Comparison of ENCODE assay signal across 17 mouse cellular contexts in the genomic region with DNA sequence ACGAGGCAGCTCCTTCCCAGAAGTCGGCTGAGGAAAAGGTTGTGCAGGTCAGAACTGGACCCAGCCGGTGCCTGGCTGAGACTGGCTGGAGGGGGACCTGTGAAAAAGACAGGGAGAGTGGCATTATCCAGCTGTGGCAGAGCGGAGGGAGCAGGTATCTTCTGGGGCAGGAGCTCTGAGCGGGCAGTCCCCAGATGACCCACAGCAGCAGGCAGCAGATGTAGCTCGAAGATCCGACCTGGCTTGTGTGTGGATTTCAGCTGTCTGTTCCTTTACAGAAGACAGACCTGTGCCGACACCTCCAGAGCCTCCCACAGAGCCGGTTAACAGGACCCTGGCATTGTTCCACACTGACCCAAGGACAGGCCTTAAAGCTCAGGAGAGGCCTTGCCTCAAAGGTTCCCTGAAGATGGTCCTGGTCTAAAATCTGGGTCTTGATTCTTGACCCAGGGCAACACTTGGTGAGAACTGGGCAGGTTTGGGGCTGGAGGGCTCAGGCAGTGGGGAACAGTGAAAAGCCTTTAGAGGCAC. TPM values are rescaled to one million over a fixed set of nuclear protein-coding genes. Genes with fewer than 3 reads are reported as not detected.
A peak's percentile ranks its signal among the peaks of the same experiment; 100 is the strongest.
DNase-seq lines count a peak whose midpoint lies in the region; ATAC-seq and TF ChIP-seq lines count a peak whose summit lies in the region.
"Had no signal": no experiment of that assay in that cellular context is flagged by ENCODE, and none has a peak within 500 bp of the region (broad histone marks: within the 10 kb centered on the region; RNA-seq: fewer than 3 reads in every experiment).

No protein-coding gene starts in this region.

- H3K9ac ChIP-seq in heart, postnatal 0 days (replicated peaks; ENCODE audit: low read depth, low read length), result no peak overlapping the region
- H3K9ac ChIP-seq in liver, embryonic 12.5 days, result no peak overlapping the region
- H3K9ac ChIP-seq in liver, postnatal 0 days (replicated peaks), result no peak overlapping the region
- no peak overlapping the region for H3K9ac ChIP-seq in limb, embryonic 15.5 days
- H3K9ac ChIP-seq: liver, embryonic 14.5 days; midbrain, embryonic 12.5 days; neural tube, embryonic 12.5 days had no signal

- H3K4me1 ChIP-seq in heart, postnatal 0 days (ENCODE audit: control insufficient read depth, insufficient read depth), result peaks cover 24% of the 10 kb centered on the region
- H3K4me1 ChIP-seq in liver, embryonic 12.5 days, result peaks cover 45% of the 10 kb centered on the region
- peaks cover 8% of the 10 kb centered on the region; the same call in 1 of the 2 replicates for H3K4me1 ChIP-seq in liver, postnatal 0 days (ENCODE audit: insufficient read depth)
- H3K4me1 ChIP-seq in limb, embryonic 15.5 days, result peaks cover 10% of the 10 kb centered on the region
- H3K4me1 ChIP-seq: midbrain, embryonic 12.5 days; neural tube, embryonic 12.5 days had no signal

- DNase-seq in cerebellum, postnatal 14 days, result peak; percentile 40 to 47
- no peak for DNase-seq in heart, postnatal 0 days (ENCODE audit: low spot score)
- no peak for DNase-seq in heart, adult 18-20 months
- DNase-seq in liver, postnatal 0 days, result no peak
- DNase-seq: B cell, adult 2 months; right cerebral cortex, adult 18-20 months had no signal

- peaks cover 69% of the 10 kb centered on the region for H3K36me3 ChIP-seq in heart, postnatal 0 days (replicated peaks; ENCODE audit: control insufficient read depth, insufficient read depth, low read length)
- peaks cover 81% of the 10 kb centered on the region for H3K36me3 ChIP-seq in liver, embryonic 12.5 days
- peaks cover 70% of the 10 kb centered on the region for H3K36me3 ChIP-seq in liver, postnatal 0 days (replicated peaks; ENCODE audit: insufficient read depth, low read length)
- H3K36me3 ChIP-seq in limb, embryonic 15.5 days, result peaks cover 72% of the 10 kb centered on the region

- TF ChIP-seq EP300 in heart, postnatal 0 days (IDR thresholded peaks at IDR 0.05; ENCODE audit: low read depth), result no peak
- no peak for TF ChIP-seq EP300 in liver, postnatal 0 days (IDR thresholded peaks at IDR 0.05; ENCODE audit: low read depth)

- TF ChIP-seq CTCF in heart, postnatal 0 days (IDR thresholded peaks at IDR 0.05; ENCODE audit: low read depth), result no peak
- no peak for TF ChIP-seq CTCF in liver, postnatal 0 days (IDR thresholded peaks at IDR 0.05; ENCODE audit: low read depth)

- ATAC-seq in cerebellum, adult (ENCODE audit: insufficient number of reproducible peaks, low FRiP score, low TSS enrichment), result no peak
- ATAC-seq in heart, postnatal 0 days (ENCODE audit: insufficient read depth, low read depth), result no peak
- ATAC-seq in liver, embryonic 12.5 days, result no peak
- ATAC-seq in liver, postnatal 0 days, result no peak
- no peak for ATAC-seq in limb, embryonic 15.5 days (ENCODE audit: insufficient number of reproducible peaks, low FRiP score, low TSS enrichment, low read depth)
- no peak for ATAC-seq in megakaryocyte-erythroid progenitor cell, adult 5-6 weeks (replicated peaks; ENCODE audit: low FRiP score, low TSS enrichment, poor library complexity, severe bottlenecking)

- no peak overlapping the region for H3K4me3 ChIP-seq in heart, postnatal 0 days (ENCODE audit: low read depth, low read length)
- H3K4me3 ChIP-seq in liver, embryonic 12.5 days, result no peak overlapping the region
- H3K4me3 ChIP-seq in liver, postnatal 0 days (ENCODE audit: low read depth, low read length), result no peak overlapping the region
- no peak overlapping the region for H3K4me3 ChIP-seq in limb, embryonic 15.5 days
- H3K4me3 ChIP-seq: heart, adult 2 months; left cerebral cortex, adult 2 months; midbrain, embryonic 12.5 days; neural tube, embryonic 12.5 days had no signal

- 42% methylated on average over 9 of the region's 9 CpGs for WGBS in heart, postnatal 0 days
- WGBS in liver, embryonic 12.5 days (ENCODE audit: insufficient replicate concordance), result 87% methylated on average over 9 of the region's 9 CpGs
- 84% methylated on average over 9 of the region's 9 CpGs for WGBS in liver, postnatal 0 days (ENCODE audit: insufficient replicate concordance)
- WGBS in limb, embryonic 15.5 days, result 81% methylated on average over 9 of the region's 9 CpGs

- H3K27me3 ChIP-seq in heart, postnatal 0 days (ENCODE audit: control insufficient read depth, insufficient read depth, low read length), result no peaks in the 10 kb centered on the region
- H3K27me3 ChIP-seq in liver, embryonic 12.5 days (replicated peaks), result no peaks in the 10 kb centered on the region
- H3K27me3 ChIP-seq in liver, postnatal 0 days (ENCODE audit: insufficient read depth, low read length), result no peaks in the 10 kb centered on the region
- no peaks in the 10 kb centered on the region for H3K27me3 ChIP-seq in limb, embryonic 15.5 days
- H3K27me3 ChIP-seq: midbrain, embryonic 12.5 days; neural tube, embryonic 12.5 days had no signal

- peak overlapping the region; percentile 37; the same call in 1 of the 2 replicates for H3K27ac ChIP-seq in heart, postnatal 0 days (ENCODE audit: low read depth)
- H3K27ac ChIP-seq in liver, embryonic 12.5 days, result peak overlapping the region; percentile 82
- H3K27ac ChIP-seq in liver, postnatal 0 days (ENCODE audit: low read depth), result no peak overlapping the region
- 0 out of 2 replicates have a peak overlapping the region, but pooled peaks have one; percentile 8 for H3K27ac ChIP-seq in limb, embryonic 15.5 days
- H3K27ac ChIP-seq: heart, adult 2 months; left cerebral cortex, adult 2 months; liver, embryonic 14.5 days; midbrain, embryonic 12.5 days; neural tube, embryonic 12.5 days had no signal

- H3K9me3 ChIP-seq in heart, postnatal 0 days (replicated peaks; ENCODE audit: control insufficient read depth, low read length), result no peaks in the 10 kb centered on the region
- H3K9me3 ChIP-seq in liver, embryonic 12.5 days (replicated peaks), result no peaks in the 10 kb centered on the region
- H3K9me3 ChIP-seq in liver, postnatal 0 days (ENCODE audit: low read length), result no peaks in the 10 kb centered on the region
- no peaks in the 10 kb centered on the region for H3K9me3 ChIP-seq in limb, embryonic 15.5 days
- H3K9me3 ChIP-seq: G1E; midbrain, embryonic 12.5 days; neural tube, embryonic 12.5 days had no signal

- no peak overlapping the region for H3K4me2 ChIP-seq in heart, postnatal 0 days (ENCODE audit: low read depth, low read length)
- H3K4me2 ChIP-seq in liver, embryonic 12.5 days, result no peak overlapping the region
- H3K4me2 ChIP-seq in liver, postnatal 0 days (ENCODE audit: low read depth, low read length), result no peak overlapping the region
- no peak overlapping the region for H3K4me2 ChIP-seq in limb, embryonic 15.5 days
- H3K4me2 ChIP-seq: midbrain, embryonic 12.5 days; neural tube, embryonic 12.5 days had no signal

RNA-seq across cellular contexts. Expression of a gene that starts 7.2 kb away (rescaled TPM):
- 4.6 and 4.9 TPM in 2 replicates for total RNA-seq in heart, postnatal 0 days (2014; rRNA removed; ENCODE audit: low replicate concordance)
- 1.8 and 2.1 TPM in 2 replicates for polyA plus RNA-seq in heart, postnatal 0 days (2015; fragmentation: Nextera tagmentation; extraction: Ambion mirVana)
- total RNA-seq in heart, adult 18-20 months (2021), result 1 to 10 TPM; 4.1 to 4.3 TPM
- 1.8 and 2.0 TPM in 2 replicates for polyA plus RNA-seq in liver, embryonic 12.5 days (2016; fragmentation: Nextera tagmentation; extraction: Ambion mirVana)
- polyA plus RNA-seq in liver, postnatal 0 days (2015; fragmentation: Nextera tagmentation; extraction: Ambion mirVana), result 0.32 and 0.47 TPM in 2 replicates
- 4.0 and 5.8 TPM in 2 replicates for polyA plus RNA-seq in limb, embryonic 15.5 days (2015; fragmentation: Nextera tagmentation; extraction: Ambion mirVana)
- 6.9 and 8.9 TPM in 2 replicates for total RNA-seq in megakaryocyte-erythroid progenitor cell, adult 5-6 weeks (2014; fragmentation: Nextera tagmentation)
- 1.3 and 5.7 TPM in 2 replicates for total RNA-seq in megakaryocyte-erythroid progenitor cell, adult 5-6 weeks (2017)

RNA-seq across cellular contexts. Expression of a gene that starts 10.6 kb away (rescaled TPM):
- total RNA-seq in heart, postnatal 0 days (2014; rRNA removed; ENCODE audit: low replicate concordance), result 30.2 and 47.1 TPM in 2 replicates
- polyA plus RNA-seq in heart, postnatal 0 days (2015; fragmentation: Nextera tagmentation; extraction: Ambion mirVana), result 31.8 and 33.8 TPM in 2 replicates
- total RNA-seq in heart, adult 18-20 months (2021), result 10 to 100 TPM; 13.4 to 14.5 TPM
- 136 and 143 TPM in 2 replicates for polyA plus RNA-seq in liver, embryonic 12.5 days (2016; fragmentation: Nextera tagmentation; extraction: Ambion mirVana)
- 47.1 and 53.0 TPM in 2 replicates for polyA plus RNA-seq in liver, postnatal 0 days (2015; fragmentation: Nextera tagmentation; extraction: Ambion mirVana)
- 95.8 and 104 TPM in 2 replicates for polyA plus RNA-seq in limb, embryonic 15.5 days (2015; fragmentation: Nextera tagmentation; extraction: Ambion mirVana)
- 127 and 188 TPM in 2 replicates for total RNA-seq in megakaryocyte-erythroid progenitor cell, adult 5-6 weeks (2014; fragmentation: Nextera tagmentation)
- total RNA-seq in megakaryocyte-erythroid progenitor cell, adult 5-6 weeks (2017), result 123 and 153 TPM in 2 replicates

RNA-seq across cellular contexts. Expression of a gene that starts 20.6 kb away (rescaled TPM):
- not detected in 2 replicates for total RNA-seq in heart, postnatal 0 days (2014; rRNA removed; ENCODE audit: low replicate concordance)
- 0.04 TPM in 1 of 2 replicates, not detected in the other for polyA plus RNA-seq in heart, postnatal 0 days (2015; fragmentation: Nextera tagmentation; extraction: Ambion mirVana)
- total RNA-seq in heart, adult 18-20 months (2021), result not detected
- polyA plus RNA-seq in liver, embryonic 12.5 days (2016; fragmentation: Nextera tagmentation; extraction: Ambion mirVana), result 0.05 TPM in 1 of 2 replicates, not detected in the other
- not detected in 2 replicates for polyA plus RNA-seq in liver, postnatal 0 days (2015; fragmentation: Nextera tagmentation; extraction: Ambion mirVana)
- 0.14 and 0.36 TPM in 2 replicates for polyA plus RNA-seq in limb, embryonic 15.5 days (2015; fragmentation: Nextera tagmentation; extraction: Ambion mirVana)
- not detected in 2 replicates for total RNA-seq in megakaryocyte-erythroid progenitor cell, adult 5-6 weeks (2014; fragmentation: Nextera tagmentation)
- total RNA-seq in megakaryocyte-erythroid progenitor cell, adult 5-6 weeks (2017), result not detected in 2 replicates
- total RNA-seq: G1E; heart, adult 2 months had no signal
- polyA plus RNA-seq: G1E; large intestine, adult 2 months; liver, embryonic 14.5 days had no signal

RNA-seq across cellular contexts. Expression of a gene that starts 57.4 kb away (rescaled TPM):
- 45.0 and 47.8 TPM in 2 replicates for total RNA-seq in heart, postnatal 0 days (2014; rRNA removed; ENCODE audit: low replicate concordance)
- 114 and 129 TPM in 2 replicates for polyA plus RNA-seq in heart, postnatal 0 days (2015; fragmentation: Nextera tagmentation; extraction: Ambion mirVana)
- total RNA-seq in heart, adult 18-20 months (2021), result 1 to 10 TPM; 1.6 to 2.5 TPM
- 40.7 and 46.7 TPM in 2 replicates for polyA plus RNA-seq in liver, embryonic 12.5 days (2016; fragmentation: Nextera tagmentation; extraction: Ambion mirVana)
- 14.1 and 14.6 TPM in 2 replicates for polyA plus RNA-seq in liver, postnatal 0 days (2015; fragmentation: Nextera tagmentation; extraction: Ambion mirVana)
- 958 and 1,066 TPM in 2 replicates for polyA plus RNA-seq in limb, embryonic 15.5 days (2015; fragmentation: Nextera tagmentation; extraction: Ambion mirVana)
- total RNA-seq in megakaryocyte-erythroid progenitor cell, adult 5-6 weeks (2014; fragmentation: Nextera tagmentation), result not detected in 2 replicates
- not detected in 2 replicates for total RNA-seq in megakaryocyte-erythroid progenitor cell, adult 5-6 weeks (2017)
- total RNA-seq: G1E had no signal
- polyA plus RNA-seq: G1E had no signal

Comparison
In these comparisons a context has a peak if more than half of its experiments do, and no peak if none do; other contexts are left out.
1. DNase-seq: peak in cerebellum, postnatal 14 days (2 of 2); none in heart, postnatal 0 days (single experiment), heart, adult 18-20 months (0 of 2) and liver, postnatal 0 days (single experiment).